Mouse (Mus musculus) heart, embryonic 11.5 days (tissue): ENCODE results near the gene Rsl1d1. TPM values are rescaled to one million over a fixed set of nuclear protein-coding genes. Genes with fewer than 3 reads are reported as not detected.

ENCODE experiments used
- microRNA-seq: library from miRNA; unstranded; fragments of <30 nt; microRNA quantifications from one replicate; pipeline ENCODE4, GENCODE M21; 2016; ENCODE audit warnings: borderline number of aligned reads
- polyA plus RNA-seq: library from polyadenylated mRNA; unstranded; fragments of >200 nt; fragmentation: Nextera tagmentation; extraction: Ambion mirVana; gene quantifications from 2 replicates; pipeline ENCODE4 v1.2.1, GENCODE M21; 2014

Rsl1d1 gene
- polyA plus RNA-seq, 1 experiment from 2014 or later: 161 TPM

Small RNA genes within 50 kb of the gene (microRNA-seq; reads per million reads assigned to microRNA genes)
- gene Gm23935: 447 reads per million, percentile 79 among the genes with 10 or more reads in this experiment

Other genes with a start within 250 kb of the Rsl1d1 start
- 44.7 and 45.8 TPM in 2 replicates for gene Snn, start 142.4 kb downstream of the Rsl1d1 start, polyA plus RNA-seq
- gene Litaf, start 137.2 kb downstream of the Rsl1d1 start, polyA plus RNA-seq: 61.6 and 63.8 TPM in 2 replicates
- 33.5 and 34.7 TPM in 2 replicates for gene Txndc11, start 68.7 kb downstream of the Rsl1d1 start, polyA plus RNA-seq
- 85.3 and 85.8 TPM in 2 replicates for gene Zc3h7a, start 26.9 kb downstream of the Rsl1d1 start, polyA plus RNA-seq
- 67.7 and 70.0 TPM in 2 replicates for gene Gspt1, start 51.0 kb upstream of the Rsl1d1 start, polyA plus RNA-seq
- not detected in 2 replicates for gene Tnfrsf17, start 110.5 kb upstream of the Rsl1d1 start, polyA plus RNA-seq
- gene Snx29, start 119.6 kb upstream of the Rsl1d1 start, polyA plus RNA-seq: 7.1 and 8.2 TPM in 2 replicates